Comparison of ENCODE assay signal across 10 mouse cellular contexts in the genomic region with DNA sequence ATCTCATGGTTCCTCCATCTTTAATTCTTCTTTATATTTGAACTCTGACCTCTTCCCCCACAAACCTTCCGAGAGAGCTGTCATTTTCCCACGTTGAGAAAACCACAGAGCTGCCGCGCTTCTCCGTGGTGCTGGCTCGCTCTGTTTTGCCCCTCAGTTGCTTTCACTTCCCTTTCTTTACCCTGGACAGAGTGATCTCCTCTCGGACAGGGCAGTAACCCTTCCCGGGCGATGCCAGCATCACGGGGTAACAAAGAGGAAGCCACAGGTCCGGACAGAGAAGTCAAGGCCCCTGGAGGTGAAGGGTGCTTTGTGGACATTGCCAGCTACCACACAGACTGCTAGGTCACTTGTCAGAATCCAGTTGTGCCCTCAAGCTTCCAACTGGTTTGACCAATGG.
DNase-seq lines count a peak whose midpoint lies in the region; ATAC-seq lines count a peak whose summit lies in the region.
"Had no signal": no experiment of that assay in that cellular context is flagged by ENCODE, and none has a peak within 500 bp of the region (broad histone marks: within the 10 kb centered on the region; RNA-seq: fewer than 3 reads in every experiment).

No protein-coding gene starts in this region.

- H3K4me1 ChIP-seq in liver, embryonic 11.5 days (replicated peaks; ENCODE audit: control insufficient read depth, insufficient read depth, low read length) = no peaks in the 10 kb centered on the region
- H3K4me1 ChIP-seq in liver, embryonic 13.5 days (replicated peaks) = no peaks in the 10 kb centered on the region; the same call in 1 of the 2 replicates

- no peaks in the 10 kb centered on the region for H3K36me3 ChIP-seq in liver, embryonic 11.5 days (ENCODE audit: control insufficient read depth, insufficient read depth, low read length)
- no peaks in the 10 kb centered on the region for H3K36me3 ChIP-seq in liver, embryonic 13.5 days

- peak; percentile 17 for DNase-seq in adrenal gland, adult 2 months
- DNase-seq in adrenal gland, postnatal 36 days = no peak
- DNase-seq in liver = peak; percentile 20
- no peak for DNase-seq in liver, embryonic 11.5 days (ENCODE audit: low spot score)
- no peak for DNase-seq in liver, embryonic 13.5 days
- DNase-seq in thymus, postnatal 14 days = no peak
- DNase-seq in retina, embryonic 14.5 days (ENCODE audit: low spot score) = no peak
- DNase-seq: kidney, adult 9 months had no signal

- no peak overlapping the region for H3K4me3 ChIP-seq in liver, embryonic 11.5 days (ENCODE audit: low read depth, low read length)
- H3K4me3 ChIP-seq in liver, embryonic 13.5 days (replicated peaks) = no peak overlapping the region
- H3K4me3 ChIP-seq: left cerebral cortex, adult 2 months had no signal

- no peak overlapping the region for H3K27ac ChIP-seq in liver, embryonic 11.5 days (ENCODE audit: low read depth, low read length)
- H3K27ac ChIP-seq in liver, embryonic 13.5 days = no peak overlapping the region
- H3K27ac ChIP-seq: left cerebral cortex, adult 2 months had no signal

- H3K27me3 ChIP-seq in liver, embryonic 11.5 days (replicated peaks; ENCODE audit: control insufficient read depth, insufficient read depth, low read length) = no peaks in the 10 kb centered on the region
- no peaks in the 10 kb centered on the region for H3K27me3 ChIP-seq in liver, embryonic 13.5 days

- no peak overlapping the region for H3K9ac ChIP-seq in liver, embryonic 11.5 days (ENCODE audit: low read depth, low read length)
- H3K9ac ChIP-seq in liver, embryonic 13.5 days = no peak overlapping the region

- no peaks in the 10 kb centered on the region for H3K9me3 ChIP-seq in liver, embryonic 11.5 days (ENCODE audit: control insufficient read depth, low read length)
- no peaks in the 10 kb centered on the region for H3K9me3 ChIP-seq in liver, embryonic 13.5 days (replicated peaks)

- WGBS in liver, embryonic 11.5 days = 40% methylated on average over 11 of the region's 11 CpGs
- whole genome bisulfite sequencing in liver, embryonic 13.5 days (ENCODE audit: insufficient replicate concordance) = 17% methylated on average over 11 of the region's 11 CpGs

- no peak for ATAC-seq in liver, embryonic 11.5 days (replicated peaks; ENCODE audit: low FRiP score)
- peak; percentile 50; the same call in 1 of the 2 replicates for ATAC-seq in liver, embryonic 13.5 days (ENCODE audit: low read depth)
- ATAC-seq in megakaryocyte progenitor cell, adult 5-6 weeks (replicated peaks; ENCODE audit: poor library complexity) = peak; percentile 97

- no peak overlapping the region for H3K4me2 ChIP-seq in liver, embryonic 11.5 days
- no peak overlapping the region for H3K4me2 ChIP-seq in liver, embryonic 13.5 days

Comparison
In these comparisons a context has a peak if more than half of its experiments do, and no peak if none do; other contexts are left out.
1. DNase-seq: peak in adrenal gland, adult 2 months (single experiment) and liver (single experiment); none in adrenal gland, postnatal 36 days (0 of 2), liver, embryonic 11.5 days (single experiment), liver, embryonic 13.5 days (single experiment), thymus, postnatal 14 days (single experiment) and retina, embryonic 14.5 days (single experiment).